Mouse (Mus musculus): ENCODE results near the gene Gm17018.
"Not testable (repeated sequence)": the region's sequence is repeated elsewhere in the genome, so short reads cannot be mapped to it uniquely, and the experiment has no call there.

The Gm17018 gene

GRCm38 (mm10) chr19:45560153-45560890 is at the start of gene Gm17018, which contains the start of gene Poll:
Gene Gm17018 (plus strand): TSS chr19:45560615.
Gene Poll (minus strand): TSS chr19:45560531.
- DNase-seq (ENCODE audit: low spot score in 2 of 2) = peak; percentile 83 to 88

- no peak for DNase-seq (ENCODE audit: low spot score in 2 of 2)
These were observed 49.7 kb upstream of the Gm17018 start for GRCm38 (mm10) chr19:45510680-45511079.

GRCm38 (mm10) chr19:45511406-45511805 is 49.0 kb upstream of the Gm17018 start:
- DNase-seq (ENCODE audit: low spot score in 2 of 2) = no peak

- DNase-seq (ENCODE audit: low spot score in 2 of 2) = no peak
These were observed 45.1 kb upstream of the Gm17018 start for GRCm38 (mm10) chr19:45515341-45515740.

- no peak for DNase-seq (ENCODE audit: low spot score in 2 of 2)
These were observed 44.2 kb upstream of the Gm17018 start for GRCm38 (mm10) chr19:45516264-45516663.

GRCm38 (mm10) chr19:45527382-45527781 is 33.0 kb upstream of the Gm17018 start:
- no peak for DNase-seq (ENCODE audit: low spot score in 2 of 2)

- no peak for DNase-seq (ENCODE audit: low spot score in 2 of 2)
These were observed 32.4 kb upstream of the Gm17018 start for GRCm38 (mm10) chr19:45527931-45528534.

GRCm38 (mm10) chr19:45529294-45529693 is 31.1 kb upstream of the Gm17018 start:
- DNase-seq (ENCODE audit: low spot score in 2 of 2) = no peak

- DNase-seq (ENCODE audit: low spot score in 2 of 2) = no peak
These were observed 30.0 kb upstream of the Gm17018 start for GRCm38 (mm10) chr19:45530200-45530995.

GRCm38 (mm10) chr19:45531554-45531953 is 28.9 kb upstream of the Gm17018 start:
- DNase-seq (ENCODE audit: low spot score in 2 of 2) = no peak

- DNase-seq (ENCODE audit: low spot score in 2 of 2) = no peak
These were observed 26.8 kb upstream of the Gm17018 start for GRCm38 (mm10) chr19:45533617-45534016.

GRCm38 (mm10) chr19:45535214-45535735 is 25.1 kb upstream of the Gm17018 start:
- DNase-seq (ENCODE audit: low spot score in 2 of 2) = no peak

- DNase-seq (ENCODE audit: low spot score in 2 of 2) = no peak
These were observed 24.5 kb upstream of the Gm17018 start for GRCm38 (mm10) chr19:45535929-45536328.

- DNase-seq (ENCODE audit: low spot score in 2 of 2) = peak in 1 of 2 experiments; percentile 63
These were observed 22.9 kb upstream of the Gm17018 start for GRCm38 (mm10) chr19:45537505-45537904.

GRCm38 (mm10) chr19:45540657-45541408 is 19.6 kb upstream of the Gm17018 start:
- no peak for DNase-seq (ENCODE audit: low spot score in 2 of 2)

GRCm38 (mm10) chr19:45541409-45542041 is 18.9 kb upstream of the Gm17018 start:
- peak; percentile 38 to 39 for DNase-seq (ENCODE audit: low spot score in 2 of 2)

GRCm38 (mm10) chr19:45542061-45542460 is 18.4 kb upstream of the Gm17018 start:
- no peak for DNase-seq (ENCODE audit: low spot score in 2 of 2)

- no peak for DNase-seq (ENCODE audit: low spot score in 2 of 2)
These were observed 16.1 kb upstream of the Gm17018 start for GRCm38 (mm10) chr19:45544152-45544924.

- DNase-seq (ENCODE audit: low spot score in 2 of 2) = peak; percentile 77 to 79
These were observed 15.5 kb upstream of the Gm17018 start for GRCm38 (mm10) chr19:45544925-45545321.

GRCm38 (mm10) chr19:45548196-45548595 is 12.2 kb upstream of the Gm17018 start:
- not testable (repeated sequence) for DNase-seq (ENCODE audit: low spot score in 2 of 2)
